Mouse (Mus musculus) midbrain, embryonic 10.5 days (tissue): ENCODE measurements around the gene Fam13c. TPM values are rescaled to one million over a fixed set of nuclear protein-coding genes. Genes with fewer than 3 reads are reported as not detected.

Experiments
- DNase-seq: peaks from one replicate; pipeline ENCODE4 v3.0.0-alpha.2; 2017; ENCODE audit warnings: low spot score
- H3K27ac ChIP-seq: fragments of 300-500 bp; sonication (generic); replicated peaks from 2 replicates; pipeline ENCODE4 v1.5.1; 2016; ENCODE audit warnings: mild to moderate bottlenecking
- H3K27me3 ChIP-seq: fragments of 300-500 bp; sonication (generic); 2 replicates; pipeline ENCODE4 v1.6.1; 2016; ENCODE audit warnings: low read depth, mild to moderate bottlenecking; ENCODE audit not compliant: poor library complexity, severe bottlenecking
- H3K36me3 ChIP-seq: fragments of 300-500 bp; sonication (generic); 2 replicates; pipeline ENCODE4 v1.6.1; 2016; ENCODE audit warnings: mild to moderate bottlenecking, moderate library complexity
- H3K4me1 ChIP-seq: fragments of 300-500 bp; sonication (generic); 2 replicates; pipeline ENCODE4 v1.6.1; 2016
- H3K4me3 ChIP-seq: fragments of 300-500 bp; sonication (generic); 2 replicates; pipeline ENCODE4 v1.5.1; 2016; ENCODE audit warnings: mild to moderate bottlenecking, moderate library complexity
- H3K9me3 ChIP-seq: fragments of 300-500 bp; sonication (generic); replicated peaks from 2 replicates; pipeline ENCODE4 v1.6.1; 2016; ENCODE audit warnings: mild to moderate bottlenecking
- WGBS: fragments of 180-500 bp; shearing (Covaris S2); methylation state at CpG from one replicate; pipeline ENCODE4 v1.1.7; 2016; 5-methylcytosine and 5-hydroxymethylcytosine counted together
- polyA plus RNA-seq: library from polyadenylated mRNA; unstranded; fragments of >200 nt; fragmentation: Nextera tagmentation; extraction: Ambion mirVana; gene quantifications from 2 replicates; pipeline ENCODE4 v1.2.1, GENCODE M21; 2016

The Fam13c gene
- polyA plus RNA-seq, 1 experiment from 2014 or later = 13.3 TPM

DNA sequence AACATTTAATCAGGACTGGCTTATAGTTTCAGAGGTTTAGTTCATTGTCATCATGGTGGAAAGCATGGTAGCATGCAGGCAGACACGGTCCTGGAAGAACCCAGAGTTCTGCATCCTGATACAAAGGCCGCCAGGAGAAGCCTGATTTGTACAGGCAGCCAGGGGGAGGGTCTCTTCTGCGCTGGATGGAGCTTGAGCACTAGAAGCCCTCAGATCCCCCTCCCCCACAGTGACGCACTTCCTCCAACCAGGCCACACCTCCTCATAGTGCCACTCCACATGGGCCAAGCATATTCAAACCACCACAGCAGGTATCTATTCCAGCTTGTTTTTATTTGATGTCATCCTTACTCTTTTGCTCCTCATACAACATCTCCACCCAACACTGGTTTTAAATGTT is 3.6 kb upstream of the Fam13c start:
- Histone ChIP-seq H3K4me3 (no peak overlapping the region), H3K9me3 (no peaks in the 10 kb centered on the region; the same call in 1 of the 2 replicates), H3K4me1 (peaks cover 22% of the 10 kb centered on the region), H3K27me3 (no peaks in the 10 kb centered on the region), H3K36me3 (no peaks in the 10 kb centered on the region), H3K27ac (no peak overlapping the region)
- no peak for DNase-seq
- 84% methylated on average over 4 of the region's 4 CpGs for WGBS

- H3K27ac ChIP-seq = no peak overlapping the region
- DNase-seq = no peak
- H3K27me3 ChIP-seq = 0 out of 2 replicates have a peak, but pooled peaks cover 3% of the 10 kb centered on the region
- H3K4me3 ChIP-seq = no peak overlapping the region
- peaks cover 29% of the 10 kb centered on the region for H3K4me1 ChIP-seq
- H3K36me3 ChIP-seq = no peaks in the 10 kb centered on the region
- WGBS = 82% methylated on average over 5 of the region's 5 CpGs
- H3K9me3 ChIP-seq = no peaks in the 10 kb centered on the region; the same call in 1 of the 2 replicates
Observed at GRCm38 (mm10) chr10:70437289-70437688, 3.0 kb upstream of the Fam13c start.

GRCm38 (mm10) chr10:70440639-70441461 is 569 bp downstream of the Fam13c start:
- under 1% methylated on average over 44 of the region's 44 CpGs for WGBS
- H3K27ac ChIP-seq = peak overlapping the region; percentile 94
- DNase-seq = peak; percentile 80
- H3K36me3 ChIP-seq = no peaks in the 10 kb centered on the region
- H3K9me3 ChIP-seq = no peaks in the 10 kb centered on the region; the same call in 1 of the 2 replicates
- H3K27me3 ChIP-seq = 0 out of 2 replicates have a peak, but pooled peaks cover 3% of the 10 kb centered on the region
- peak overlapping the region; percentile 74 for H3K4me3 ChIP-seq
- H3K4me1 ChIP-seq = peaks cover 54% of the 10 kb centered on the region

DNA sequence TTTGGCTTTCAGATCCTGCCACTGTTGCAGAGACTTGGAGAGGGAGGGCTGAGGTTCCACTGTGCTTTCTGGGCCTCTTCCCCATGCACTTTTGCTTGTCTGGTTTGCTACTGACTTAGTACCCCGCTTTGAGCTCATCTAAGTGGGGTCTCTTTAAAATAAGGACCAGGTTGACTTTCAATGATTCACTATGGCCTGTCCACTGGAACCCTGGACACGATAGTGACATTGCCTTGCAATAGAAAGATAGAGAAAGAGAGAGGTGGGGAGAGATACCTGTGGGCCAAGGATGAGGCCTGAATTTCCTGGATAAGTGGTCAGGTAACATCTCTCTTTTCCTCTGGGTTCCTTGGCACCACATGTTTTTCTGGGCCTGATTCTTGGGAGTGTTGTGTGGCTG is 1.9 kb downstream of the Fam13c start:
- H3K27me3 ChIP-seq = 0 out of 2 replicates have a peak, but pooled peaks cover 3% of the 10 kb centered on the region
- H3K36me3 ChIP-seq = no peaks in the 10 kb centered on the region
- peak overlapping the region; percentile 74 for H3K4me3 ChIP-seq
- no peaks in the 10 kb centered on the region for H3K9me3 ChIP-seq
- DNase-seq = no peak
- H3K27ac ChIP-seq = peak overlapping the region; percentile 94
- H3K4me1 ChIP-seq = peaks cover 54% of the 10 kb centered on the region
- WGBS = 91% methylated on average over 2 of the region's 2 CpGs

GRCm38 (mm10) chr10:70442623-70443022 is 2.3 kb downstream of the Fam13c start:
- H3K36me3 ChIP-seq = no peaks in the 10 kb centered on the region
- WGBS = 79% methylated on average over 5 of the region's 5 CpGs
- H3K4me1 ChIP-seq = peaks cover 54% of the 10 kb centered on the region
- peak overlapping the region; percentile 74; the same call in 1 of the 2 replicates for H3K4me3 ChIP-seq
- H3K9me3 ChIP-seq = no peaks in the 10 kb centered on the region
- no peak for DNase-seq
- H3K27me3 ChIP-seq = 0 out of 2 replicates have a peak, but pooled peaks cover 3% of the 10 kb centered on the region
- H3K27ac ChIP-seq = peak overlapping the region; percentile 6; the same call in 1 of the 2 replicates

GRCm38 (mm10) chr10:70447787-70448186 is 7.5 kb downstream of the Fam13c start:
- 77% methylated on average over 4 of the region's 4 CpGs for WGBS
- Histone ChIP-seq H3K36me3 (peaks cover 27% of the 10 kb centered on the region), H3K9me3 (no peaks in the 10 kb centered on the region), H3K27me3 (no peaks in the 10 kb centered on the region), H3K4me1 (peaks cover 23% of the 10 kb centered on the region), H3K27ac (no peak overlapping the region), H3K4me3 (no peak overlapping the region)
- DNase-seq = no peak

DNA sequence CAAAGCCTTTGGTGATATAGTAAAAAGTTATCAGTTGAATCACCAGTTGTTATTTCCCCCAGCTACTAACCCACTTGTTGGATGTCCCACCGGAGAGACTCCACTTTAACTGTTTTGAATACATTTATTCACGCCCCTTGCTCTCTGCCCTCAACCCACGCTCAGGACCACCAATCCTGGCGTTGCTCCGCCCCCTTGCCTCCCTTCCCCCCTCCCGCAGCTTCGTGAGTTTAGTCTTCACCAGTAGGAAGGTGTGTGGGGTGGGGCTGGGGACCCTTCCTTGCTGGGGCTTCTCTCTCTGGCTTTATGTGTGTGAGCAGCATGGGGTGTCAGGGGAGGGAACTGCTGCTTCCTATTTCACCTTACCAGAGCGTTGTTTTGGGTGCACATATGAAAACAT is 8.9 kb downstream of the Fam13c start:
- H3K9me3 ChIP-seq = no peaks in the 10 kb centered on the region
- H3K27ac ChIP-seq = no peak overlapping the region
- no peak for DNase-seq
- no peak overlapping the region for H3K4me3 ChIP-seq
- H3K36me3 ChIP-seq = peaks cover 30% of the 10 kb centered on the region
- WGBS = 54% methylated on average over 8 of the region's 8 CpGs
- H3K4me1 ChIP-seq = peaks cover 12% of the 10 kb centered on the region
- no peaks in the 10 kb centered on the region for H3K27me3 ChIP-seq

- Histone ChIP-seq H3K27ac (no peak overlapping the region), H3K9me3 (peaks cover 3% of the 10 kb centered on the region; the same call in 1 of the 2 replicates), H3K36me3 (peaks cover 63% of the 10 kb centered on the region), H3K27me3 (no peaks in the 10 kb centered on the region), H3K4me3 (no peak overlapping the region), H3K4me1 (no peaks in the 10 kb centered on the region)
- no peak for DNase-seq
- 96% methylated on average over 8 of the region's 8 CpGs for WGBS
Observed at GRCm38 (mm10) chr10:70455886-70456305, 15.6 kb downstream of the Fam13c start.

GRCm38 (mm10) chr10:70458574-70459263 is 18.4 kb downstream of the Fam13c start:
- H3K27me3 ChIP-seq = no peaks in the 10 kb centered on the region
- DNase-seq = no peak
- peaks cover 3% of the 10 kb centered on the region; the same call in 1 of the 2 replicates for H3K9me3 ChIP-seq
- no peak overlapping the region for H3K27ac ChIP-seq
- H3K4me1 ChIP-seq = no peaks in the 10 kb centered on the region
- 88% methylated on average over 11 of the region's 11 CpGs for WGBS
- peaks cover 67% of the 10 kb centered on the region for H3K36me3 ChIP-seq
- H3K4me3 ChIP-seq = no peak overlapping the region

GRCm38 (mm10) chr10:70465638-70466037 is 25.4 kb downstream of the Fam13c start:
- Histone ChIP-seq H3K9me3 (no peaks in the 10 kb centered on the region), H3K27me3 (no peaks in the 10 kb centered on the region), H3K4me3 (no peak overlapping the region), H3K27ac (no peak overlapping the region), H3K36me3 (peaks cover 33% of the 10 kb centered on the region), H3K4me1 (no peaks in the 10 kb centered on the region)
- no peak for DNase-seq
- WGBS = 78% methylated on average over 7 of the region's 7 CpGs

GRCm38 (mm10) chr10:70470836-70471235 is 30.6 kb downstream of the Fam13c start:
- Histone ChIP-seq H3K9me3 (no peaks in the 10 kb centered on the region; the same call in 1 of the 2 replicates), H3K27me3 (no peaks in the 10 kb centered on the region), H3K4me3 (no peak overlapping the region), H3K27ac (no peak overlapping the region), H3K4me1 (no peaks in the 10 kb centered on the region), H3K36me3 (peaks cover 39% of the 10 kb centered on the region)
- 84% methylated on average over 1 of the region's 1 CpGs for WGBS
- DNase-seq = no peak

- peaks cover 65% of the 10 kb centered on the region for H3K36me3 ChIP-seq
- DNase-seq = no peak
- H3K4me1 ChIP-seq = no peaks in the 10 kb centered on the region
- H3K27ac ChIP-seq = no peak overlapping the region
- WGBS = 94% methylated on average over 10 of the region's 10 CpGs
- no peaks in the 10 kb centered on the region; the same call in 1 of the 2 replicates for H3K9me3 ChIP-seq
- H3K4me3 ChIP-seq = no peak overlapping the region
- no peaks in the 10 kb centered on the region for H3K27me3 ChIP-seq
Observed at GRCm38 (mm10) chr10:70477741-70478145, 37.5 kb downstream of the Fam13c start.
